Mouse (Mus musculus) CD4-positive, CD25-positive, alpha-beta regulatory T cell, adult 2 months (primary cell): ENCODE results near the gene Atp8b3.

Source experiments
- DNase-seq: peaks from one replicate; pipeline ENCODE4 v3.0.0-alpha.2; 2012; ENCODE audit warnings: low read depth, low spot score

Atp8b3 gene

GRCm38 (mm10) chr10:80523299-80523698 lies 15.6 kb downstream of the Atp8b3 start:
- DNase-seq: peak; percentile 53

GRCm38 (mm10) chr10:80519287-80519686 lies 19.6 kb downstream of the Atp8b3 start:
- DNase-seq: no peak

GRCm38 (mm10) chr10:80513739-80514138 lies 25.2 kb downstream of the Atp8b3 start:
- DNase-seq: no peak

- DNase-seq: no peak
Measured at GRCm38 (mm10) chr10:80510273-80510660, 28.7 kb downstream of the Atp8b3 start.

- DNase-seq: peak; percentile 94
Measured at GRCm38 (mm10) chr10:80509412-80510272, 29.3 kb downstream of the Atp8b3 start.

GRCm38 (mm10) chr10:80506222-80506621 lies 32.7 kb downstream of the Atp8b3 start:
- DNase-seq: peak; percentile 88

- DNase-seq: no peak
Measured at GRCm38 (mm10) chr10:80504724-80505123, 34.2 kb downstream of the Atp8b3 start.

GRCm38 (mm10) chr10:80503599-80504220 lies 35.2 kb downstream of the Atp8b3 start:
- DNase-seq: no peak

- DNase-seq: no peak
Measured at GRCm38 (mm10) chr10:80502819-80503314, 36.1 kb downstream of the Atp8b3 start.

- no peak for DNase-seq
Measured at GRCm38 (mm10) chr10:80502291-80502690, 36.6 kb downstream of the Atp8b3 start.

GRCm38 (mm10) chr10:80496421-80496820 lies 42.5 kb downstream of the Atp8b3 start:
- no peak for DNase-seq

- DNase-seq: peak; percentile 40
Measured at GRCm38 (mm10) chr10:80495901-80496300, 43.0 kb downstream of the Atp8b3 start.

GRCm38 (mm10) chr10:80494732-80495131 lies 44.2 kb downstream of the Atp8b3 start, which contains the start of gene Onecut3:
Gene Onecut3 (plus strand): TSS chr10:80494835.
- peak; percentile 73 for DNase-seq

- no peak for DNase-seq
Measured at GRCm38 (mm10) chr10:80490051-80490450, 48.9 kb downstream of the Atp8b3 start.

GRCm38 (mm10) chr10:80486862-80487379 lies 52.0 kb downstream of the Atp8b3 start:
- peak; percentile 41 for DNase-seq

- DNase-seq: no peak
Measured at GRCm38 (mm10) chr10:80481002-80481401, 57.9 kb downstream of the Atp8b3 start.

GRCm38 (mm10) chr10:80478531-80478930 lies 60.4 kb downstream of the Atp8b3 start:
- no peak for DNase-seq

GRCm38 (mm10) chr10:80475290-80475959 lies 63.5 kb downstream of the Atp8b3 start:
- peak; percentile 90 for DNase-seq
